ENCODE assay signal across 11 mouse cellular contexts in the genomic region with DNA sequence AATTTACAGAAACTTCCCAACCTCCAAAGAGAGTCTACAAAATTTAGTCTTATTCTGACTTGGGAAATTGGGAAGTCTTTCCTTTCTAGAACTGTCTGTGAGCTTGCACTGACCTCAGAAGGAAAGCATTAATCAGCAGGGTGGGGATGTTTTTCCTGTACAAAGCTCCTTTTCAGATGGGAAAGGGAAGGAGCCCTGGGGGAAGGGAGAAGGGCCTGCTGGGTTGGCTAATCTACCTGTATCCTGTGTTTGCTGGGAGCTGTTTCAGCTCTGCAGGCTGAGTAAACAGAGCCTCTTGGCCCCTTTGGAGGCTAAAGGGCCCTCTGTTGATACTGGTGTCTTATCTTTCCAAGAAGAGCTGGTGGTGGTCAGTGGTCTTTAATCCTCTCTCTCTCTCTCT. TPM values are rescaled to one million over a fixed set of nuclear protein-coding genes. Genes with fewer than 3 reads are reported as not detected.
DNase-seq lines count a peak whose midpoint lies in the region; ATAC-seq and TF ChIP-seq lines count a peak whose summit lies in the region.
"Had no signal": no experiment of that assay in that cellular context is flagged by ENCODE, and none has a peak within 500 bp of the region (broad histone marks: within the 10 kb centered on the region; RNA-seq: fewer than 3 reads in every experiment).

No protein-coding gene starts in this region.

- no peak overlapping the region for H3K27ac ChIP-seq in heart, embryonic 11.5 days (ENCODE audit: low read depth, low read length)
- H3K27ac ChIP-seq in intestine, embryonic 16.5 days (ENCODE audit: low read length) = no peak overlapping the region
- no peak overlapping the region for H3K27ac ChIP-seq in lung, postnatal 0 days (ENCODE audit: low read length)
- H3K27ac ChIP-seq: hindbrain, embryonic 13.5 days had no signal

- TF ChIP-seq EP300 in lung, postnatal 0 days (IDR thresholded peaks at IDR 0.05) = no peak; the same call in 1 of the 2 replicates

- no peaks in the 10 kb centered on the region for H3K9me3 ChIP-seq in heart, embryonic 11.5 days (replicated peaks; ENCODE audit: control insufficient read depth, low read length)
- H3K9me3 ChIP-seq in intestine, embryonic 16.5 days (ENCODE audit: control insufficient read depth, low read length) = no peaks in the 10 kb centered on the region
- no peaks in the 10 kb centered on the region for H3K9me3 ChIP-seq in lung, postnatal 0 days (ENCODE audit: low read length)
- H3K9me3 ChIP-seq: hindbrain, embryonic 13.5 days had no signal

- DNase-seq in heart, adult 11 months = peak; percentile 89
- DNase-seq in adrenal gland, postnatal 10 days = peak; percentile 18
- DNase-seq in lung, postnatal 0 days (ENCODE audit: low spot score) = peak; percentile 18
- DNase-seq in thymus, postnatal 25 days = no peak
- no peak for DNase-seq in cerebellum, postnatal 36 days
- DNase-seq in layer of hippocampus, adult 11-12 months (ENCODE audit: low spot score) = no peak

- H3K4me2 ChIP-seq in heart, embryonic 11.5 days = no peak overlapping the region
- no peak overlapping the region for H3K4me2 ChIP-seq in intestine, embryonic 16.5 days (ENCODE audit: low read depth, low read length)
- H3K4me2 ChIP-seq in lung, postnatal 0 days (replicated peaks; ENCODE audit: low read depth, low read length) = no peak overlapping the region
- H3K4me2 ChIP-seq: hindbrain, embryonic 13.5 days had no signal

- H3K4me1 ChIP-seq in heart, embryonic 11.5 days (ENCODE audit: control insufficient read depth, insufficient read depth, low read length) = 0 out of 2 replicates have a peak, but pooled peaks cover 7% of the 10 kb centered on the region
- no peaks in the 10 kb centered on the region for H3K4me1 ChIP-seq in intestine, embryonic 16.5 days (ENCODE audit: control insufficient read depth, insufficient read depth, low read length)
- H3K4me1 ChIP-seq in lung, postnatal 0 days (ENCODE audit: insufficient read depth, low read depth, low read length) = no peaks in the 10 kb centered on the region

- TF ChIP-seq CTCF in lung, postnatal 0 days (IDR thresholded peaks at IDR 0.05) = no peak

- H3K36me3 ChIP-seq in heart, embryonic 11.5 days (ENCODE audit: control insufficient read depth, insufficient read depth, low read length) = peaks cover under 1% of the 10 kb centered on the region; the same call in 1 of the 2 replicates
- no peaks in the 10 kb centered on the region for H3K36me3 ChIP-seq in intestine, embryonic 16.5 days (ENCODE audit: control insufficient read depth, insufficient read depth, low read length)
- no peaks in the 10 kb centered on the region for H3K36me3 ChIP-seq in lung, postnatal 0 days (ENCODE audit: insufficient read depth, low read length)

- no peak for ATAC-seq in heart, embryonic 11.5 days (replicated peaks; ENCODE audit: insufficient number of reproducible peaks, low FRiP score, low TSS enrichment)
- peak; percentile 78 for ATAC-seq in intestine, embryonic 16.5 days
- peak; percentile 70 for ATAC-seq in lung, postnatal 0 days

- no peaks in the 10 kb centered on the region for H3K27me3 ChIP-seq in heart, embryonic 11.5 days (ENCODE audit: control insufficient read depth, insufficient read depth, low read length)
- H3K27me3 ChIP-seq in intestine, embryonic 16.5 days (replicated peaks; ENCODE audit: control insufficient read depth, insufficient read depth, low read length) = no peaks in the 10 kb centered on the region
- H3K27me3 ChIP-seq in lung, postnatal 0 days (replicated peaks; ENCODE audit: insufficient read depth, low read length) = no peaks in the 10 kb centered on the region

- H3K9ac ChIP-seq in heart, embryonic 11.5 days (ENCODE audit: low read depth, low read length) = no peak overlapping the region
- H3K9ac ChIP-seq in intestine, embryonic 16.5 days (ENCODE audit: low read depth, low read length) = no peak overlapping the region
- no peak overlapping the region for H3K9ac ChIP-seq in lung, postnatal 0 days (replicated peaks; ENCODE audit: low read depth)
- H3K9ac ChIP-seq: hindbrain, embryonic 13.5 days had no signal

- no peak overlapping the region for H3K4me3 ChIP-seq in heart, embryonic 11.5 days (ENCODE audit: low read depth, low read length)
- no peak overlapping the region for H3K4me3 ChIP-seq in intestine, embryonic 16.5 days (ENCODE audit: low read length)
- H3K4me3 ChIP-seq in lung, postnatal 0 days (ENCODE audit: low read depth, low read length) = no peak overlapping the region
- H3K4me3 ChIP-seq: hindbrain, embryonic 13.5 days had no signal

RNA-seq across cellular contexts. Expression of gene Pkd1l1, which starts 13.0 kb away (rescaled TPM):
- polyA plus RNA-seq in heart, embryonic 11.5 days (2014; fragmentation: Nextera tagmentation; extraction: Ambion mirVana) = 0.07 TPM in 1 of 2 replicates, not detected in the other
- under 1 TPM; 0.09 to 0.15 TPM for total RNA-seq in adrenal gland, postnatal 10 days (2021)
- 0.05 and 0.07 TPM in 2 replicates for polyA plus RNA-seq in intestine, embryonic 16.5 days (2015; fragmentation: Nextera tagmentation; extraction: Ambion mirVana)
- 0.02 and 0.07 TPM in 2 replicates for polyA plus RNA-seq in lung, postnatal 0 days (2015; fragmentation: Nextera tagmentation; extraction: Ambion mirVana)
- total RNA-seq: megakaryocyte progenitor cell, adult 5-6 weeks had no signal
- polyA plus RNA-seq: embryonic facial prominence, embryonic 11.5 days had no signal

RNA-seq across cellular contexts. Expression of gene Hus1, which starts 24.9 kb away (rescaled TPM):
- polyA plus RNA-seq in heart, embryonic 11.5 days (2014; fragmentation: Nextera tagmentation; extraction: Ambion mirVana) = 14.5 and 15.7 TPM in 2 replicates
- 10 to 100 TPM in 1 of 2 experiments, 1 to 10 TPM in 1; 8.7 to 11.0 TPM for total RNA-seq in adrenal gland, postnatal 10 days (2021)
- polyA plus RNA-seq in intestine, embryonic 16.5 days (2015; fragmentation: Nextera tagmentation; extraction: Ambion mirVana) = 10.9 and 11.2 TPM in 2 replicates
- polyA plus RNA-seq in lung, postnatal 0 days (2015; fragmentation: Nextera tagmentation; extraction: Ambion mirVana) = 6.4 and 7.1 TPM in 2 replicates

Comparison
In these comparisons a context has a peak if more than half of its experiments do, and no peak if none do; other contexts are left out.
1. DNase-seq: peak in heart, adult 11 months (single experiment), adrenal gland, postnatal 10 days (single experiment) and lung, postnatal 0 days (single experiment); none in thymus, postnatal 25 days (single experiment), cerebellum, postnatal 36 days (0 of 2) and layer of hippocampus, adult 11-12 months (single experiment).